Mouse (Mus musculus) MN1 (cell line): ENCODE data around the gene Dusp1.

Experiments used
- DNase-seq: peaks from one replicate; pipeline ENCODE4 v3.0.0-alpha.2; 2016; ENCODE audit warnings: low spot score

Dusp1 gene

DNA sequence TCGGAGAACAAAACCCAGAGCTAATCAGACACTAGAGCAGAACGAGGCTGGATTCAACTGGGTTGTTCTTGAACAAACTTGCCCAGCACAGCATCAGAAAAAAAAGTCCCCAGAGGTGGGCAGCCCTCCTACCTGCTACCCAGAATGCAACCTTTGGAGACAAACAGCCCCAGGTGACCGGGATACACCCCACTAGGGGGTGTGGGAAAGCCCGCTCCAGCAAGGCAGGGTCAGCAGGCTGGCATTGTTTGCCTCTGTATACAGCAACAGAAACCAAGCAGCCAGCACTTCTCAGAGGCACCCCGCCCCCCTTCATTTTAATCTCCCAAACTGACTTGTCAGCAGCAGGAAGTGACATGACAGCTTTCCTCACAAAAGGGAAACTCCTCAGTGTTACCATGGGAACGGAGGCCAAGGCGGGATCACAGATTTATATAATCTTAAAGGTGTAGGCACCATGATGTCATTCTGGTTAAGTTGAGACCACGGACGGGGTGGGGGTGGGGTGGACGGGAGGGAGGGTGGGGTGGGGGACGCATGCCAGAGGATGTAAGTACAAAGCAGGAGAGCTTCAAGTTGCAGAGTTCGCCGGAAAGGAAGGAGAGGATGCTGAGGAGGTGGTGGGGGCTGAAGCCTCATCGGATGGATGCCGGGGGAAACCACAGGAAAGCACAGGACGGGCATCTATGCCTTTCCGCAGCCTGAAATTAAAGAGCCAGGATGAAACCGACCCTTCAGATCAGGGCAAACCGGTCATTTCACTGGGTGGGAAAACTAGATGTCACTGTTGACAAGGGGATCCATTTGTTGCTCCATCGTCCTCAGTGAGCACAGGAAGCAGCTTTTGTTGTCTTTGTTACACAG lies 58.9 kb downstream of the Dusp1 start:
- DNase-seq, result peak; percentile 95

DNA sequence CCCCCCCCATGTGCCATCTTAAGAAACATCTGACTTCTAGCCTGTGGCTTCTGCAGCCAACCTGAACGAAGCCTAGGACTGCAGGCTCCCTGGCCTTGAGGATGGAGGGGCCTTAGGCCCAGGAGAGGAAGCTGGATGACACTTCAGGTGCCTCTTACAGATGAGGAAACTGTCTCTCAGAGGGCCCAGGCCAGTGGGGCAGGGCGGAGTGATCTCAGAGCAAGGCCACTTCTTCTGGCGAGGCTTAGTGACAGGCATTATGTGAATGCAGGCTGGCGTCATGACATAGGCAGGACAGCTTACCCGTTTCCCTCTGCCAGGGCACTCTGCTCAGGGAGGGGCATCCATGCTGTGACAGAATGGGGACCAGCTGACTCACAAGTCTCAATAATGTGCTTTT lies 60.1 kb downstream of the Dusp1 start:
- no peak for DNase-seq

DNA sequence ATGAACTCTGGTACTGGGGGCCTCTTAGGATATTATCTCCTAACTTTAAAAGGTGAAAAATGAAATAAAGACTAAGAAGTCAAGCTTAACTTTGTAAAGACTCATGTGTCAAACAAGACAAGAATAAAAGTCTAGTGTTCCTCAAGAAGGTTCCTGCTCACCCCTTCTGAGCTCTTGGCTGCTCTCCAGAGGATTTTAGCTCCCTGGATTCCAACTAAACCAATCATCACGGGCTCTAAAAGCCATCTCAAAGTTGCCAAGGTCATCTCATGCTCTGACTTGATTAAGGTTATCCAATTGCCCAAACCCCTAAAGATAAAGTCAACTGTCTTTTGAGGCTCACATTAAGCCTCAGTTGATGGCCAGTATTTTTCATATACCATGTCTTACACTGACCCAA lies 63.3 kb downstream of the Dusp1 start:
- DNase-seq, result no peak

DNA sequence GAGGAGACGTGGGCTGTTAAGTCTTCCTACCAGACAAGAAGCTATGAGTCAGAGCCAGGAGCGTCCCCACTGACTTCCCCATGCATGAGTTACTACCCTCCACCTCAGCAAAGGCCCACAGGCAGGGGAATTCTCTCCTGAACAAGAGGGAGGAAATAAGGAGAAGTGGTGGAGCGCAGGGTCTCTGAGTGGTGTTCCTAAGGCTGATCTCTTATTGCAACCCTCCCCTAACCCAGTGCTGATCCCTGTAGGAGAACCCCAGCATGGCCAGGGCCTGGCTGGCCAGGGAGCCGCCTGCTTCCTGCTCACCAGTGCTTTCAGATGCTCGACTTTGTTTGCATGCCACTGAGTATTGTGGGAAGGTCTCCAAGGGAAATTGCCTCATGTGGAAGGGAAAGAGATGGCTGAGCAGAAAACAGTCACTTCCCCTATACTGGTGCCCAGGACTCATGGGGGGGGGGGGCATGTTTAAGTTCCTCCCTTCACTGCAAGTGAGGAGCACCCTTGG lies 64.5 kb downstream of the Dusp1 start:
- no peak for DNase-seq

DNA sequence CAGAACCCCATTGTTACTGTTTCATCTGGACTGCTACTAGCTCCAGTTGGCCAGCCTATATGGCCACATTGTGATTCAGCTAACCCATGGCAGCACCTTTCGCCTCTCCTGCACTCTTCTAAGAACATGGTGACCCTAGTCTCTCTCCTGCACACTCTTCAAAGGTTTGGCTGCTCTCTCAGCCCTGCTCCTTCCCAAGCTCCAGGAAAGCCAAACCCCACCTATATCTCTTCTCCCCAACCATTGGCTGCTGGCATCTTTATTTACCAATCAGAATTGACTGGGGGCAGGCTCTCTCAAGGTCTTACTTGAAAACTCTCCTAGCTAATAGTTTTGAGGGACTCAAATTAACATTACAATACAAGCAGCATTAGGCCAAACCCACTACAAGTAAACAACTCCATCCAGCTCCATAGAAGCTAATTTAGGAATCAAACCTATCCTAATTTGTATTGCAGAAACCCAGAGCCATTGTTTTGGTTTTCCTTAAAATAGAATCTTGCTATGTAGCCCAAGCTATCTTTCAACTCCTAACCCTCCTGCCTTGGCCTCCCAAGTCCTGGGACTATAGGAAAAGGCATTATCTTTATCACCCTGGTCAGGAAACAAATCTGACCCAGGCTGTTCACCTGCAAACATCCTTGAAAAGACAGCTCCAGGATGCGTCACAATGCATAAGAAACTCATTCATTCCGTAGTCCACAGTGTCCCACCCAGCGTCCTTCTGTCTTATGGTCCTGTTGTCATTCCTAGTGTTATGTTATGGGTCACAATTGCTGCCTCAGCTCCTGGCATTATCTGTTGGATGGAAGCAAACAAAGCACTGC lies 67.1 kb downstream of the Dusp1 start:
- no peak for DNase-seq

DNA sequence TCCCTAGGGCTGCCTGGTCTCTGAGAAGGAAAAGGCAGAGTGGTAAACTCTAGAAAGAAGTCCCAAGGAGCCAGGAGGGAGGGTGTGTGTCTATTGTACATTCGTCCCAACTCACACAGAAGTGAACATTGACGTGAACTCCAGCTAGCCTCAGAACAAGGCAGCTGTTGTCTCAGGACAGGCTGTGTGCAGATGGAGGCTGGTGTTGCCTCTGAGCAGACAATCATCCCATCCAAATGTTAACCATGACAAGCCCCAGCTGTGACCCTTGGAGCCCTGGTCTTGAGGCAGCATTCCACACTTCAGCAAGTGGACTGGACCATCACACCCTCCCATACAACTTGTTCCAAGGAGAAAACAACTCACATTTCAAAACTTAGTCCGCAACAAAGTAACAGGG lies 69.7 kb downstream of the Dusp1 start:
- no peak for DNase-seq

DNA sequence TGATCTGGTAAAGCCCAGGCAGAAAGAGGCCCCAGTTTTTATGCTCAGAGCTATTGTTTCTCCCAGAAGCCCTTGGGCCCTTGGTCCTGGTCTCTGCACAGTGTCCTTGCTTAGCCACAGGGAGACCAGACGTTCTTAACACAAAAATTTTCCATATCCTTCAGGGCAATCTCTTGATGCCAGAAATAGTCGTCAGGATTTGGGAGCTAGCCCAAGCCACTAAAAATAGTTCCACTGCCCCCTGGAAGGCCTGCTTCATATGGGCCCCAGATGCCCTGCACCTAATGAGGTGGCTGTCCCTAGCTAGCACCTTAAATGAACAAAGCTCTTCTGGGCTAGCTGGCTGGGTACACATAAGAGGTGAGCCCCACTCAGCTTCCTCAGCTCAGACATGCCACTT lies 71.0 kb downstream of the Dusp1 start:
- no peak for DNase-seq

DNA sequence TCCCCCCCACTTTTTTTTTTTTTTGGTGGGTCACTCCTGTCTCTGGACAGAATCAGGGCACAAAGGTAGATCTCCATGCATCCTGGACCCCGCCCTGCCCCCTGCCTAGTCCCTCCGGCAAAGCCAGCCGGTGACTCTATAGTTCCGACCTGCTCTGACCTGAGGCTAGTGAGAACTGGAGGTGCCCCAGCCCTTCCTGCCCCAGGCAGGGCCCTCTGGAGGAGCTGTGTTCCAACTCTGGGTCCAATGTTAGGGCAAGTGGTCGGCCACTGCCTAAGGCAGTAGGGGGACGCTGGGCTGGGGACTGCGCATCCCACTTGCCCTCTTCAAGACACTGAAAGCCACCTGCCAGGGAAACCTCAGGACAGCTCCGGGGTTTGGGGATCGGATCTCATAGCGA lies 71.9 kb downstream of the Dusp1 start:
- no peak for DNase-seq

DNA sequence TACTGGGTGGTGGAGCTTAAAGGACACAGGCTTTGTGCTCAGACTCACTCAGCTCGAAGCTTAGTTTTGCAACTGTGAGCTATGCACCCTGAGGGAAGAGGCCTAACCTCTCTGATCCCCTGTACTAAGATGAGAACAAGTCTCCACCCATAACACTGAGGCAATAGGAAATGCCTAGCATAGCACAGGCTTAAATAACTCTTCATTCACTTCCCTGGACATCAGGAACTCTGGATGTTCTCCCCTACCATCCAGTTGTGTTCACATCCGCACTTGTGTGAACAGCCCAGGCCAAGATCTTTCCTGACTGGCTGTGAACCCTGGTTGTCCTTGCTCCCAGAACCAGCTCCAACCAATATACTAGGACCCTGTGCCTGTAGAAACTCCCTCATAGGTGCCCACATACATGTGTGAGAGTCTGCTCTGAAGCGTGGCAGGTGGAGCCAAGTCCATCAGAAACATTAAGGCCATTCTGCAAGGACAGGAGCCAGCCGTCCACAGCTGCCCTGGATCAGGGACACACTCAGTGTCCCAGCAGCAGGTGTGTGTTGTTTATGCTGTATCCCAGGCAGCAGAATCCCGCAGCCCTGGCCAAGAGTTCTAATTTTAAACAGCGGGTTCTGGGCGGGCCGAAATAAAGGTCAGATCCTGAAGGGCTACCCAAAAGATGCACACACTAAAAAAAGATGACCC lies 73.1 kb downstream of the Dusp1 start:
- DNase-seq, result no peak

DNA sequence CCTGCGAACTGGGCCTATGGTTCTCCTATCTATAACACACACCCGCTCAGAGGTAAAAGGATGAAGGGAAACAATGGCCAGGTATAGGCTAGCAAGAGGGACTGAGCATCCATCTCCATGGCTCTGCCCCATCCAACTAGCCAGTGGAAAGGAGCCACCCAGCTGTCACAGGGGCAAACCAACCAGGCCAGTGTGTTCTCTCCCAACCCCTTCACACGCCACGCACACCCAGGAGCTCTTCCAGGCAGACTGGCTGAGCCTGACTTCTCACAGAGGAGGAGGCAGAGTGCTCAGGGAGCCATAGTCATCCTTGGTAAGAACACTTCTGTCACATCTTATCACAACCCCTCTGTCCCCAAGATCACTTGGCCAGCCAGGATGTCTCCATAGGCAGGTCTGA lies 74.0 kb downstream of the Dusp1 start:
- no peak for DNase-seq

DNA sequence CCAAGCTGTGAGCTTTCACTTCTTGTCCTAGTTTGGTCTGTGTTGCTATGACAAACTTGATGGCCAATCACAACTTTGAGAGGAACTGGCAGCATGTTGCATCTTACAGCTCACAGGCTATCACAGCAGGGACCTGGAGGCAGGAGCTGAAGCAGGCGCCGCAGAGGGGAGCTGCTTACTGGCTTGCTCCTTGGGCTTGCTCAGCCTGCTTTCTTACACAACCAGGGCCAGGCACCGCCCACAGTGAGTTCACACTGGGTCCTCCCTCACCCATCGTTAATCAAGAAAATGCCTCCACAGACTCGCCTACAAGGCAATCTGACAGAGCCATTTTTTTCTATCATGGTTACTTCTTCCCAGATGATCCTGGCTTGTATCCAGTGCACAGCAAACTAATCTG lies 74.7 kb downstream of the Dusp1 start:
- no peak for DNase-seq

DNA sequence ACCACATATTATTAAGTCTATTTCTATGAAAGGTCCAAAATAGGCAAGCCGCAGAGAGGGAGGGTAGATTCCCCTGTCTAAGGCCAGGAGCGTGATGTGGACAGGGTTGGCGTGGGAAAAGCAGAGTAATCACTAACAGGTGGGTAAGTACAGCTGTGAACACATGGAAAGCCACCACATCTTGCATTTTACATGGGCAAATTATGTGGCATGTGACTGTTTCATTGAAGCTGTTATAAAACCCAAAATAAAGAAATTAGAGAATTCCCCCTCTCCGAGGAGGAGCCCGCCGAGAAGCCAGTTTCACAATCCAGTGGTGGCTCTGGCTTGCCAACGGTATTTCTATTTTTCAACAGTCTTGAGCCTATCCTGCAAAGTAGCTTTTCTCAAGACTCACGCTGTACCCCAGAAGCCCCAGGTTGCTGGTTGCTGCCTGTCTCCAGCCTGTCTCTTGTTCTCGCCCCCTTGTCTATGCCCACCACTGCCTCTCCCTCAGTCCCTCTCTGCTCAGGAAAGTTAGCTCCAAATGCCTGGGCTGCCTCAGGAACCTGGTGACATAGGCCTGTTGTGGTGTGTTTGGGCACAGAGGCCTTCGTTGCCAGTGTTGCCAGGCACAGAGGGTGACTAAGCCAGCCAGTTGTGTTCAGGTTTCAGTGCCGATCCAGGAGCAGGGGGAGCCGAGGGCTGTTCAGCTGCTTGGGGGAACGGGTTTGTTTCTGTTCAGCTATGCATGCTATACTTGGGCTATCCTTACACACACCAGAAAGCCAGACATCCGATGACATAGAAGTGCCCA lies 77.1 kb downstream of the Dusp1 start:
- DNase-seq, result no peak

DNA sequence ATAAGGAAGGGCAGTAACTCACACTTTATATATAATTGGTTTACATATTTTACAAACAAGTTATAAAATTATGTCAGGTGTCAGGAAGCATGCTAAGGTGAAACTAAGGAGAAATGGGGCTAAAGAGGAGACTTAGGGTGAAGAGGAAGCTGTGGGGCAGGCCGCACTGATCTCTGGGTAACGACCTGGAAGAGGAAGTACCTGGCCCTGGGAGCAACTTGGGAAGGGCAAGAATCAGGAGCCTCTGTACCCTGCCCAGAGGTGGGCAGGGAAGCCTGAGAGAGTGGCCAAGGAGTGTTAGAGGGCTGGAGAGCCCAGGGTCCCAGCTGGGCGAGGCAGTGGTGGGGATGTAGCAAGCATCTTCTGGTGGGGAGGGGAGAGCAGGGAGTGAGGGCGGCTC lies 81.0 kb downstream of the Dusp1 start:
- DNase-seq, result no peak

DNA sequence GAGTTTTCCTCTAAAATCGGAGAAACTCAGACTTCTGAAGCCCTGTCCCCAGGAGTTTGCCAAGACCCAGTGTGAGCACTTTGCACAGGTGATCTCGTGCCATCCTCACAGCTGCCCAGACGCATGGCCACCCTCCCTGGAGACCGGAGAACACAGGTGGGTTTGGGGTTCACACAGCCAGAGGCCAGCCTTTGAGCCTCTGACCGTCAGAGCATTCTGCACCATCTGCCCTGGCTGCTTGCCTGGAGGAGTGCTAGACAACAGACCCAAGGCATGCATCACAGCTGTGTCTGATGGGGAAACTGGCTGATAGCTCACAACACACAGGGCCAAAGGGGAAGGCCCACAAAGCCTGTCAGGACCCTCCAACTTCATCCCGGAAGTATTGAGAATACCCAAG lies 82.3 kb downstream of the Dusp1 start:
- DNase-seq, result no peak

DNA sequence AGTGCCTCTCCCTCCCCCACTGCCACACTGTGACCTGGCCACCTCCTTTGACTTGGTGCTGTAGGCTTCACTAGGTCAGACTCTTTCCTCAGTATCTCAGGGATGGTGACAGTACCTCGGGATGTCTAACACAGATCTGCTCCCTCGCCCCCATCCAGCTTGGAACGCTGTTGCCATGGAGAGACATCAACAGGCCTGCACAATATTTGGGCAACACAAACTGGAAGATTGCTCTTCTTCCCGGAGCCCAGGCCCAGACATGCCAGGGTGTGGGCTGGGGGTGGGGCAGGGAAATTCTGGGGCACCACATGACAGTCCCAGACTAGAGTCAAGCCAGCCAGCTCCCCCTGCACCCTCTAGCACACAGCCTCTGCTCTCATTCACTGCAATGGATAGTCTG lies 83.3 kb downstream of the Dusp1 start:
- peak; percentile 37 for DNase-seq

DNA sequence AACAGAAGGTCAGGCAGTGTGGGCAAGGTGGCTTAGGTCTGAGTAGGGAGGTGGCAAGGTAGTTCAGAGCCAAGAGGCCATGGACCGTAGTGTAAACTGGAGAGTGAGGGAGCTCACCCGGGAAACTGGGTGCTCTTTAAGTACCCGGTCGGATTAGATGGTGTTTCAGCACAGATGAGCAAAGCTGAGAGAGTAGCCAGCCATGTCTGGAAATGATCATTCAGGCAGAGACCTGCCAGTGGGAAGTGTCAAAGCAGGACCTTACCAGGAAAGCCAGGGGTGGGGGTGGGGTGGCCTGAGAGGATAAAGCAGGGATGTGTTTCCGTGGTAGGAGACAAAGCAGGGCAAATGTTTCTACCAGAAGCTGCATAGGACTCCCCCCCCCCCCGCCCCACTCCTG lies 85.1 kb downstream of the Dusp1 start:
- peak; percentile 57 for DNase-seq

DNA sequence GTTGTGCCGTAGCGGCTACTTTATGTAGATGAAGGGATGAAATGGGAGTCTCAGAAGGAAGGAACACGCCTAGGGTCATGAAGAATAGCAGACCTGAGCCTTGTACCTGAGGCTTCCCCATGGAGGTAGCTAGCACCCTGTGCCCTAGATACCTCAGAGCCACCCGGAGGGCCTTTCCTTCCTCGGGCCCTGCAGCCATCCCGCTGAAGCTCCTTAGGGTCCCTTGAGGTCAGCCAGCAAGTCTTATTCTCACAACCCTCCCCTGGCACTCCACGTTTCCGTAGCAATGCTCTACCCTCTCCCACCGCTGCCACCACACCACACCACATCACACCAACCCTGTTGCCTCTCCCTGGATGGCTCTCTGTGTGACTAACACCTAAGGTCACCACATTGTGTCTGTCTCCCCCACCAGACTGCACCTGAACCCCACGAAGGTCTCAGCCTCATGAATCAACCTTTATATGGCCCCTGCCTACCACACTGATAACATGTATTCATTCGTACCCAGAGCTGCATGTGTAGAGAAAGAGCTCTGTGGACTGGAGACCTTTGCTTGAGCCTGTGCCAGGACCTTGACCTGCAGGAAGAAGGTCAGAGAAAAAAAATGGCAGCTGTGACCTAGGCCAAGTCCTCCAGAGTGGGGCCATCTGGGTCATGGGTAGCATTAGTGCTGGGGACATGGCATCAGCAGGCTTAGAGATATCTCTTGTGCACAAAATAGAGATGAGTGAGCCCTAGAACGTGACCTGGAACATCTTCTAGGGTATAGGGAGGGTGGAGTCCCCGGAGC lies 93.6 kb downstream of the Dusp1 start:
- no peak for DNase-seq

DNA sequence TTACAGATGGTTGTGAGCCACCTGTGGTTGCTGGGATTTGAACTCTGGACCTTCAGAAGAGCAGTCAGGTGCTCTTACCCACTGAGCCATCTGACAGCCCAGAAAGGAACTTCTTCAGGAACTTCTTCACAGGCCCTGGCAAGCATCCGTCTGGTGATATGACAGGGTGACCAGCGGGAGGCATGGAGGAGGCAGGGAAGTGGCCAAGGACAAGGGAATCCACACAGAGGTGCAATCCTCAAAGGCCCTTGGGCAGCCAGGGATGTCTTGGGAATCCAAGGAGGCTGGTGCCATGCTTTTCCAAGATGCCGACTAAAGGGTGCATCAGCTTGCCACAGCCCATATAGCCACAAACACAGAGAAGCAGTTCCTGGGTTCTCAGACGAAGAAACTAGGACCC lies 94.3 kb downstream of the Dusp1 start:
- DNase-seq, result no peak

DNA sequence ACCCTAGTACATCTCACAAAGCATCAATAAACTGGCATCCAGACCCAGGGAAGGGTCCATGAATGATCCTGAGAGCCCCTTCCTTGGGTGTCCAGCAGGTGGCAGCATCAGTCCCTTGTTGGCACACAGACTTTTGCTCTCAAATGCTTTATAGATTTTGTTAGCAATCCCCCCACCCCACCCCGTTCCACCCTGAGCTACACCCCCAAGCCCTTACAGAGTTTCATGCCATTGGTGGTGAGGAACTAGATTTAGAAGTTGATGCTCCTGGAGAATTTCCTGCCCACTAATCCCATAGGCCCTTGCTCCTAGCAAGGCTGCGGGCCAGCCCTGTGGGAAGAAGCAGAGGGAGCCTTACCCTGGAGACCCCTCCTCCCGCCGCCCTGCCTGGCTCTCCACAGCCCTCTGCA lies 95.2 kb downstream of the Dusp1 start:
- DNase-seq, result peak; percentile 69

DNA sequence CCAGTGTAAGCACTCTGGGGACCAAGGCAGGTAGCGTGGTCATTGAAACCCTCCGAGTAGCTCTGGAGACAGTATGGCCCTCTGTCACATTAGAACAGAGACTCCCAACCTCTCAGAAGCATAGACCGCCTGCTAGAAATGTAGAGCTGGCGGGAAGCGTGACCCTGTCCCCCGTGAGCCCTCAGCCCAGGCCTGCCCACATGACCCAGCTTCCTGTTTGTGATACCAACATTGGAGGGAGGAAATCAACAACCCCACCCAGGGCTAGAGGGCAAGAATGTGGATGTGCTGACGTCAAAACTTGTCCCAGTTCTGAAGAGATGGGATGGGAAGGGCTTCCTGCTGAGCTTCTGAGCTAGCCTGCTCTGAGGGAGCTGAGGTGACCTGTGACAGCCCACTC lies 97.0 kb downstream of the Dusp1 start:
- no peak for DNase-seq

DNA sequence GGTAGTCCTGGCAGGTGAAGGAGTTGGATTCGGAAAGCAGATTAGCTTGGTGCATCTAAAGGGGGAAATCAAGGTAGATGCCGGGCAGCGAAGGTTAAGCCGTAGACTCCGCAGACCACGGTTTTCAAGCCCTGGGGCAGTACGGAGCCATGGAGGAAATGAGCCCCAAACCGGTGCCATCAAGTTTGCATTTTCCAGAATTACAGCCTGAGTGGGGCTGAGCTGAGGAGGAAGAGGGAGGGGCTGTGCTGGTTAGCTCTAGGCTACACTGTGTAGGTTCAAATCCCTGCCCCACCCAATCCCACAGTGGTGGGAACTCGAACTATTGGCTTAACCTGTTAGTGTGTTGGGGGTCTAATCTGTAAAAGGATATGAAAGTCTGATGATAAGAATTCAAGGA lies 97.4 kb downstream of the Dusp1 start:
- no peak for DNase-seq
